Mouse (Mus musculus) ES-Bruce4 (cell line): Measurements from ENCODE around the gene Aak1. TPM values are rescaled to one million over a fixed set of nuclear protein-coding genes. Genes with fewer than 3 reads are reported as not detected.

Source experiments
- H3K27ac ChIP-seq: 2 replicates; pipeline ENCODE4 v1.5.1; 2012; ENCODE audit warnings: low read length, inconsistent platforms; ENCODE audit not compliant: insufficient read depth
- H3K27me3 ChIP-seq: 2 replicates; pipeline ENCODE4 v1.6.1; 2012; ENCODE audit warnings: mild to moderate bottlenecking, low read length, inconsistent platforms; ENCODE audit not compliant: control insufficient read depth, poor library complexity, insufficient read depth, severe bottlenecking
- H3K36me3 ChIP-seq: 2 replicates; pipeline ENCODE4 v1.6.1; 2012; ENCODE audit warnings: inconsistent platforms, mild to moderate bottlenecking, low read length, moderate library complexity; ENCODE audit not compliant: control insufficient read depth, poor library complexity, insufficient read depth, severe bottlenecking
- H3K4me1 ChIP-seq: one replicate; pipeline ENCODE4 v1.8.1; 2011; ENCODE audit warnings: low read length; ENCODE audit not compliant: control insufficient read depth, insufficient read depth
- H3K4me3 ChIP-seq: 2 replicates; pipeline ENCODE4 v1.5.1; 2011; ENCODE audit warnings: low read depth, mild to moderate bottlenecking, low read length
- H3K9ac ChIP-seq: 2 replicates; pipeline ENCODE4 v1.6.1; 2012; ENCODE audit warnings: low read depth, mild to moderate bottlenecking, inconsistent platforms; ENCODE audit not compliant: poor library complexity, severe bottlenecking
- H3K9me3 ChIP-seq: replicated peaks from 2 replicates; pipeline ENCODE4 v1.6.1; 2012; ENCODE audit warnings: mild to moderate bottlenecking, low read length, inconsistent platforms; ENCODE audit not compliant: control insufficient read depth, poor library complexity, insufficient read depth, severe bottlenecking
- CTCF ChIP-seq: IDR thresholded peaks from one replicate; pipeline ENCODE4 v1.8.1; 2011; ENCODE audit warnings: low read depth, low read length
- EP300 ChIP-seq: IDR thresholded peaks from 2 replicates; pipeline ENCODE4 v1.6.1; 2011; ENCODE audit warnings: low read depth, low read length; ENCODE audit not compliant: insufficient read depth
- POLR2A ChIP-seq: IDR thresholded peaks from one replicate; pipeline ENCODE4 v1.8.1; 2011; ENCODE audit warnings: low read length; ENCODE audit not compliant: insufficient read depth
- polyA plus RNA-seq: library from polyadenylated mRNA; stranded (reverse); fragments of >200 nt; gene quantifications from 2 replicates; pipeline ENCODE4 v1.2.4, GENCODE M21; 2011; ENCODE audit warnings: low read depth; ENCODE audit not compliant: missing spikeins, insufficient read depth, insufficient read length

The Aak1 gene
- polyA plus RNA-seq, 1 experiment = 38.2 TPM

DNA sequence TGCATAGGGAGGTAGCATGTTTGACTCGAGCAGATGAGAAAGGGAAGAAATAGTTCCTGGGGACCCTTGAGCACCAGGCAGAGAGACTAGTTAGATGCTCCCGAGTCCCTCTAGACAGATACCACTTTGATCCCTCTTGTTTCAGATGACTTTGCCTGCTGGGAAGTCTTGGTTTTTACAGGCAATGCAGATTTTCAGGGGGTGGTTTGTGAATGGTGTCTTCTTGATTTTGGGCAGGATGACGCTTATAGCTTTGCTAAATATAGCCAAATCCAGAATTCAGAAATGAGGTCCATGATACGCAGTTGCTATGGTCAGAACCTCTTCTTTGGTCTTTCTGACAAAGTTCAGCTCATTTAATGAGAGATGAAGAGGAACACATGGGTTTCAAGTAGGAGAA is 5.6 kb downstream of the Aak1 start:
- TF ChIP-seq POLR2A (no peak), EP300 (no peak)
- H3K27ac ChIP-seq = no peak overlapping the region
- H3K9me3 ChIP-seq = no peaks in the 10 kb centered on the region
- no peak overlapping the region for H3K4me3 ChIP-seq
- H3K4me1 ChIP-seq = no peaks in the 10 kb centered on the region
- H3K27me3 ChIP-seq = no peaks in the 10 kb centered on the region
- H3K9ac ChIP-seq = no peak overlapping the region
- no peaks in the 10 kb centered on the region for H3K36me3 ChIP-seq

GRCm38 (mm10) chr6:86858606-86859005 is 9.3 kb downstream of the Aak1 start:
- H3K27me3 ChIP-seq = no peaks in the 10 kb centered on the region
- no peaks in the 10 kb centered on the region for H3K36me3 ChIP-seq
- no peaks in the 10 kb centered on the region for H3K9me3 ChIP-seq
- TF ChIP-seq POLR2A (no peak), CTCF (no peak), EP300 (no peak)
- no peak overlapping the region for H3K9ac ChIP-seq
- no peaks in the 10 kb centered on the region for H3K4me1 ChIP-seq
- no peak overlapping the region for H3K27ac ChIP-seq
- no peak overlapping the region for H3K4me3 ChIP-seq

DNA sequence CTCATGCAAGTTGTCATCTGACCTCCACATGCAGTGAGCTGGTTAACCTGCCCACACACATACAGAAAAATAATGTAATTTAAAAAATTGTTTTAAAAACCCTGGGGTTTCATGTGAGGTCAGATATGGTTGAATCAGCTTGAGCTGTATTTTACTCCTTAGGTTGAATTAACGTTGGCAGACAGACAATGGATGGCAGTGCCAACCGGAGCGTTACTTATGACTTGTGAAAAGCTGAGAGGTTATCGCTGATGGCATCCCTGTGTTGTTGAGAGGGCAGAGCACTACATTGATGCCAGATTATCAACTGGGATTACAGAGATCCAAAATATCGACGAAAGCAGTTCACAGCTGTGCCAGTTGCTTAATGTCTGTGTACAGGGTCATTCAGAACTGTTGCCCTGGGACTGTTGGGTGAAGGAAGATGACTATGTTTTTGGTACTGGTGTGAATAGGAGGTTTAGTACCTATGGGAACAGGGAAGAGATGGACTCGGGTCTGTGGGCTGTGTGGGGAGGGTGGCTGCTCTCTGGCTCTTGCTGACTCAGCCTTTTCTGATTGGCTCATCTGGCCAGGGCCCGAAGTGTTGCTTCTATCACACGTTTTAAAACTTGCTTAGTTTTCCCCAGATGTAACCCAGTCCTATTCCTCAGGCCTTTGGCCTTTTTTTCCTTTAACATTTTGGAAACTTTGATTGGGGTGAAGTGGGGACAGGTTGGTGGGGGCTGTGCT is 11.6 kb downstream of the Aak1 start:
- H3K27me3 ChIP-seq = no peaks in the 10 kb centered on the region
- H3K9ac ChIP-seq = no peak overlapping the region
- H3K9me3 ChIP-seq = no peaks in the 10 kb centered on the region
- TF ChIP-seq CTCF (no peak), EP300 (no peak), POLR2A (no peak)
- H3K27ac ChIP-seq = no peak overlapping the region
- no peak overlapping the region for H3K4me3 ChIP-seq
- H3K4me1 ChIP-seq = no peaks in the 10 kb centered on the region
- no peaks in the 10 kb centered on the region for H3K36me3 ChIP-seq

DNA sequence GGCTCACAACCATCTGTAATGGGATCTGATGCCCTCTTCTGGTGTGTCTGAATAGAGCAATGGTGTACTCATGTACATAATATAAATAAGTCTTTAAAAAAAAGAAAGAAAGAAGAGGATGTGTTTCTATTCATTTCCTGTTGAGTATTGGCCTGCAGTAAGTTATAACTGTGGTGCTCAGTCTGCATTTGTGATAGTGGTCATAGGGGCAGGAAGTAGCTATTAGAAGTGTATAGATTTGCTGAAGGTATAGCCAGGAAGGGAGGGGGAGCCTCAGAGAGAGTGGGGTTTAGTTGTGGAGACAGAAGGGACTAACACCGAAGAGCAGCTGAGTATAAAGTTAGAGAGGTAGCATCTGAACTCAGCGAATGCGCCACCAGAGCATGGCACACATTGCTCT is 15.0 kb downstream of the Aak1 start:
- no peaks in the 10 kb centered on the region for H3K36me3 ChIP-seq
- H3K4me1 ChIP-seq = no peaks in the 10 kb centered on the region
- H3K9me3 ChIP-seq = no peaks in the 10 kb centered on the region
- H3K27me3 ChIP-seq = no peaks in the 10 kb centered on the region
- no peak overlapping the region for H3K27ac ChIP-seq
- no peak overlapping the region for H3K9ac ChIP-seq
- H3K4me3 ChIP-seq = no peak overlapping the region
- no peak for TF ChIP-seq CTCF
- no peak for TF ChIP-seq EP300
- TF ChIP-seq POLR2A = no peak

DNA sequence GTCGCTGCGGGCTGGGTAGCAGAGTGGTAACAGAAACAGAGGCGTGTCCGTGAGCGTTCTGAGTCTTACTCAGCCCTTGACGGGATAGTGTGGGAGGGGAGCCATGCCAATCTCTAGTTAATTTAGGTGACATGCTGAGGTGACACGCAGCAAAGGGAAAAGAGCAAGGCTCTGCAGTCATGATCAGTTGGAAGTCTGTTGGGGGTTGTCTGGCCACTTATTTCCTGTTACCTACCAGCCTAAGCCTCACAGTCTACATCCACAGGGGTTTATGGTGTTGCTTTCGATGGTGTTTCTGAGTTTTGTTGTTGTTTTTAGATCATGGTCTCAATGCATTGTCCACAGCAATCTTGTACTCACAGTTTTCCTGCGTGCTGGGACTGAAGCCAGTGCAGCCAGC is 21.0 kb downstream of the Aak1 start:
- no peak overlapping the region for H3K9ac ChIP-seq
- H3K36me3 ChIP-seq = no peaks in the 10 kb centered on the region
- no peak overlapping the region for H3K27ac ChIP-seq
- no peaks in the 10 kb centered on the region for H3K27me3 ChIP-seq
- TF ChIP-seq CTCF = no peak
- no peaks in the 10 kb centered on the region for H3K9me3 ChIP-seq
- no peaks in the 10 kb centered on the region for H3K4me1 ChIP-seq
- no peak overlapping the region for H3K4me3 ChIP-seq

- Histone ChIP-seq H3K4me3 (no peak overlapping the region), H3K36me3 (no peaks in the 10 kb centered on the region), H3K4me1 (no peaks in the 10 kb centered on the region), H3K9me3 (no peaks in the 10 kb centered on the region), H3K27ac (no peak overlapping the region), H3K27me3 (no peaks in the 10 kb centered on the region), H3K9ac (no peak overlapping the region)
- TF ChIP-seq EP300 (no peak), CTCF (no peak), POLR2A (no peak)
Measured at GRCm38 (mm10) chr6:86871783-86872182, 22.5 kb downstream of the Aak1 start.
